Mouse (Mus musculus): ENCODE results near the gene Rpa1.

- no peak for TF ChIP-seq POLR2A (IDR thresholded peaks at IDR 0.05; ENCODE audit: control insufficient read depth, extremely low read depth, insufficient read depth, low read length, poor library complexity)
- no peak for TF ChIP-seq CTCF (IDR thresholded peaks at IDR 0.05; ENCODE audit: borderline replicate concordance, control insufficient read depth, extremely low read depth, insufficient read depth, low read length, poor library complexity)
Observed at GRCm38 (mm10) chr11:75259996-75260561, 88.0 kb downstream of the Rpa1 start.
